Mouse (Mus musculus): ENCODE results near the gene Znfx1. TPM values are rescaled to one million over a fixed set of nuclear protein-coding genes. Genes with fewer than 3 reads are reported as not detected.

Znfx1 gene
- polyA plus RNA-seq, 2 experiments: 7.8 to 10.6 TPM

GRCm38 (mm10) chr2:167081639-167082038, 18.8 kb upstream of the Znfx1 start:
- H3K4me2 ChIP-seq (replicated peaks; ENCODE audit: low read depth, low read length, severe bottlenecking): no peak overlapping the region
- peaks cover 6% of the 10 kb centered on the region; the same call in 1 of the 2 replicates for H3K4me1 ChIP-seq (ENCODE audit: control insufficient read depth, insufficient read depth, low read length)
- H3K9me3 ChIP-seq (ENCODE audit: control insufficient read depth, low read length): no peaks in the 10 kb centered on the region
- no peak for DNase-seq (ENCODE audit: low spot score)
- no peak overlapping the region for H3K4me3 ChIP-seq (replicated peaks; ENCODE audit: low read length)
- H3K9ac ChIP-seq (ENCODE audit: low read depth, low read length, severe bottlenecking): no peak overlapping the region
- no peak for TF ChIP-seq POLR2A (IDR thresholded peaks at IDR 0.05; ENCODE audit: borderline replicate concordance, extremely low read depth, insufficient read depth, insufficient read length)
- H3K27ac ChIP-seq (replicated peaks; ENCODE audit: low read depth, low read length): no peak overlapping the region
- H3K36me3 ChIP-seq (ENCODE audit: control insufficient read depth, insufficient read depth, low read length): no peaks in the 10 kb centered on the region
- WGBS: 21% methylated on average over 4 of the region's 4 CpGs
- no peak for ATAC-seq (ENCODE audit: low FRiP score, low read depth)
- H3K27me3 ChIP-seq (ENCODE audit: control insufficient read depth, insufficient read depth, low read length): no peaks in the 10 kb centered on the region

- Histone ChIP-seq H3K27me3 (ENCODE audit: control insufficient read depth, insufficient read depth, low read length) (no peaks in the 10 kb centered on the region), H3K36me3 (ENCODE audit: control insufficient read depth, insufficient read depth, low read length) (no peaks in the 10 kb centered on the region), H3K4me2 (replicated peaks; ENCODE audit: low read depth, low read length, severe bottlenecking) (no peak overlapping the region), H3K9me3 (ENCODE audit: control insufficient read depth, low read length) (no peaks in the 10 kb centered on the region), H3K9ac (ENCODE audit: low read depth, low read length, severe bottlenecking) (no peak overlapping the region), H3K4me1 (ENCODE audit: control insufficient read depth, insufficient read depth, low read length) (peaks cover 6% of the 10 kb centered on the region; the same call in 1 of the 2 replicates), H3K27ac (replicated peaks; ENCODE audit: low read depth, low read length) (no peak overlapping the region), H3K4me3 (replicated peaks; ENCODE audit: low read length) (no peak overlapping the region)
- ATAC-seq (ENCODE audit: low FRiP score, low read depth) (no peak), DNase-seq (ENCODE audit: low spot score) (no peak)
- no peak for TF ChIP-seq POLR2A (IDR thresholded peaks at IDR 0.05; ENCODE audit: borderline replicate concordance, extremely low read depth, insufficient read depth, insufficient read length)
- 68% methylated on average over 6 of the region's 6 CpGs for WGBS
Observed at GRCm38 (mm10) chr2:167081135-167081534, 18.3 kb upstream of the Znfx1 start.

- H3K27ac ChIP-seq (replicated peaks; ENCODE audit: low read depth, low read length): no peak overlapping the region
- 81% methylated on average over 3 of the region's 3 CpGs for WGBS
- no peak for DNase-seq (ENCODE audit: low spot score)
Observed at GRCm38 (mm10) chr2:167080387-167080786, 17.6 kb upstream of the Znfx1 start.

DNA sequence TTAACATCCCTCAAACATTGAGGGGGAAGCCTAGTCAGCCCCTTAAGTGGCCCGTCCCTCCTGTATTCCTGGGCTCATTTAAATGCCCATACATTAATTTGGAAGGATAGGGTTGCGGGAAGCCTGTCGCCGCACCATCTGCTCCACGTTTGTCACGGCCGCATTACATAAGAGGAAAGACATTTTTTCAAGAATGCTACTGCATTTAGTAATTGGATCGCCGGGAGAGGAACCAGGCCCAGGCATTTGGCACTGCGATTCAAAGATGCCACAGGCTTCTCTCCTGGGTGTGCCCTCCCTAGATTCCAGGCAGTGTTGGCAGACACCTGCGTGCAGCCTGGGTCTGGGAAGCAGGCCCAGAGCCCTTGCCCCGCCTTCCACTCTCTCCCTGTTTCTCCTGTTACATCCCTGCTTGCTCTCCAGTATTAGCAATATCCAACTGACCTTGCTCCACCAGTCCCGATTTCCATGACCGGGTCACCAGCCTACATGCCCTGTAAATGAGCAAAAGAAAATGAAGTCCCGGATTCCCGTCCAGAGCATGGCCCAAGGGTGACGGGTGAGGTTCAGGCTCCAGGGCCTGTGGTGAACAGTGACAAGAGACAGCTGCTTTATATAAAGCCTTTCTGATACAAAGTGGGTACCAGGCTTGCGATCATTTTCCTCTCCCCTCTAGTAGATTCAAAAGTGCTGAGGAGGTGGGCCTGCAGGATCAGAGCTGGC, 16.9 kb upstream of the Znfx1 start:
- Histone ChIP-seq H3K9ac (ENCODE audit: low read depth, low read length, severe bottlenecking) (no peak overlapping the region), H3K9me3 (ENCODE audit: control insufficient read depth, low read length) (no peaks in the 10 kb centered on the region), H3K36me3 (ENCODE audit: control insufficient read depth, insufficient read depth, low read length) (no peaks in the 10 kb centered on the region), H3K27me3 (ENCODE audit: control insufficient read depth, insufficient read depth, low read length) (no peaks in the 10 kb centered on the region), H3K27ac (replicated peaks; ENCODE audit: low read depth, low read length) (no peak overlapping the region), H3K4me3 (replicated peaks; ENCODE audit: low read length) (no peak overlapping the region), H3K4me2 (replicated peaks; ENCODE audit: low read depth, low read length, severe bottlenecking) (no peak overlapping the region), H3K4me1 (ENCODE audit: control insufficient read depth, insufficient read depth, low read length) (peaks cover 6% of the 10 kb centered on the region; the same call in 1 of the 2 replicates)
- 43% methylated on average over 18 of the region's 18 CpGs for WGBS
- no peak for TF ChIP-seq POLR2A (IDR thresholded peaks at IDR 0.05; ENCODE audit: borderline replicate concordance, extremely low read depth, insufficient read depth, insufficient read length)
- peak; percentile 68 for DNase-seq (ENCODE audit: low spot score)
- peak; percentile 59 for ATAC-seq (ENCODE audit: low FRiP score, low read depth)

More at GRCm38 (mm10) chr2:167080387-167080786, 17.6 kb upstream of the Znfx1 start:
- no peak for ATAC-seq (ENCODE audit: low FRiP score, low read depth)
- no peak overlapping the region for H3K9ac ChIP-seq (ENCODE audit: low read depth, low read length, severe bottlenecking)
- no peak overlapping the region for H3K4me3 ChIP-seq (replicated peaks; ENCODE audit: low read length)
- no peaks in the 10 kb centered on the region for H3K27me3 ChIP-seq (ENCODE audit: control insufficient read depth, insufficient read depth, low read length)
- no peak overlapping the region for H3K4me2 ChIP-seq (replicated peaks; ENCODE audit: low read depth, low read length, severe bottlenecking)
- H3K9me3 ChIP-seq (ENCODE audit: control insufficient read depth, low read length): no peaks in the 10 kb centered on the region
- peaks cover 6% of the 10 kb centered on the region; the same call in 1 of the 2 replicates for H3K4me1 ChIP-seq (ENCODE audit: control insufficient read depth, insufficient read depth, low read length)
- no peaks in the 10 kb centered on the region for H3K36me3 ChIP-seq (ENCODE audit: control insufficient read depth, insufficient read depth, low read length)
- no peak for TF ChIP-seq POLR2A (IDR thresholded peaks at IDR 0.05; ENCODE audit: borderline replicate concordance, extremely low read depth, insufficient read depth, insufficient read length)

- no peak overlapping the region for H3K27ac ChIP-seq (replicated peaks; ENCODE audit: low read depth, low read length)
- no peaks in the 10 kb centered on the region for H3K36me3 ChIP-seq (ENCODE audit: control insufficient read depth, insufficient read depth, low read length)
- DNase-seq (ENCODE audit: low spot score) (peak; percentile 39), ATAC-seq (ENCODE audit: low FRiP score, low read depth) (peak; percentile 18; the same call in 1 of the 2 replicates)
- no peak for TF ChIP-seq POLR2A (IDR thresholded peaks at IDR 0.05; ENCODE audit: borderline replicate concordance, extremely low read depth, insufficient read depth, insufficient read length)
- H3K4me2 ChIP-seq (replicated peaks; ENCODE audit: low read depth, low read length, severe bottlenecking): no peak overlapping the region
- H3K27me3 ChIP-seq (ENCODE audit: control insufficient read depth, insufficient read depth, low read length): no peaks in the 10 kb centered on the region
- WGBS: 39% methylated on average over 9 of the region's 9 CpGs
- no peak overlapping the region for H3K4me3 ChIP-seq (replicated peaks; ENCODE audit: low read length)
- peaks cover 6% of the 10 kb centered on the region; the same call in 1 of the 2 replicates for H3K4me1 ChIP-seq (ENCODE audit: control insufficient read depth, insufficient read depth, low read length)
- no peaks in the 10 kb centered on the region for H3K9me3 ChIP-seq (ENCODE audit: control insufficient read depth, low read length)
- H3K9ac ChIP-seq (ENCODE audit: low read depth, low read length, severe bottlenecking): no peak overlapping the region
Observed at GRCm38 (mm10) chr2:167078931-167079495, 16.2 kb upstream of the Znfx1 start.

Measured in limb, embryonic 14.5 days (tissue).